Mouse (Mus musculus): ENCODE results near the gene Gm17268.

DNA sequence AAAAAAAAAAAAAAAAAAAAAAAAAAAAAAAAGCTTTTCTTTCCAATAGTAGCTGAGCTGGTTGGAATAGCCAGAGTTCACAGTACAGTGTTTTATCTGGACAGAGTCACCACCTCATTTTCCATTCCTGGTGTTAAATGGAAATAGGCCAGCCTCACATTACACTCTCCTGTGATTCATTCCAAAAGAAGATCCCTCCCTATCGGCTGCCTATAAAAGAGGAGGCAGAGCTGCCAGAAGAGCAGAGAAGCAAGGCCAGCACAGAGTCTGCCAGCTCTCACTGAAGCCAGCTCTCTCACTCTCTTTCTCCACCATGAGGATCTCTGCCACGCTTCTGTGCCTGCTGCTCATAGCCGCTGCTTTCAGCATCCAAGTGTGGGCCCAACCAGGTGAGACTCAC, 7.1 kb upstream of the Gm17268 start, which contains the start of gene Ccl7:
- TF ChIP-seq CTCF (IDR thresholded peaks at IDR 0.05; ENCODE audit: control insufficient read depth, insufficient read depth, insufficient read length) (no peak), MYOD1 (IDR thresholded peaks at IDR 0.05; ENCODE audit: control insufficient read depth, insufficient read length, low read depth) (no peak), CEBPB (IDR thresholded peaks at IDR 0.05; ENCODE audit: low read depth) (no peak)
